Mouse (Mus musculus): ENCODE measurements around the gene Pigh.

GRCm38 (mm10) chr12:79073362-79073761 lies 16.1 kb downstream of the Pigh start:
- TF ChIP-seq POLR2A (IDR thresholded peaks at IDR 0.05; ENCODE audit: borderline replicate concordance, control insufficient read depth, low read depth, low read length) (no peak), CTCF (IDR thresholded peaks at IDR 0.05; ENCODE audit: control insufficient read depth, insufficient read depth, low read length) (no peak)
